Mouse (Mus musculus): ENCODE results near the gene Ankrd33b.

The Ankrd33b gene

GRCm38 (mm10) chr15:31367481-31368200 is at the start of gene Ankrd33b:
Gene Ankrd33b (minus strand): TSS chr15:31367726.
- peak; percentile 59 for DNase-seq (ENCODE audit: inconsistent ontology term)

DNA sequence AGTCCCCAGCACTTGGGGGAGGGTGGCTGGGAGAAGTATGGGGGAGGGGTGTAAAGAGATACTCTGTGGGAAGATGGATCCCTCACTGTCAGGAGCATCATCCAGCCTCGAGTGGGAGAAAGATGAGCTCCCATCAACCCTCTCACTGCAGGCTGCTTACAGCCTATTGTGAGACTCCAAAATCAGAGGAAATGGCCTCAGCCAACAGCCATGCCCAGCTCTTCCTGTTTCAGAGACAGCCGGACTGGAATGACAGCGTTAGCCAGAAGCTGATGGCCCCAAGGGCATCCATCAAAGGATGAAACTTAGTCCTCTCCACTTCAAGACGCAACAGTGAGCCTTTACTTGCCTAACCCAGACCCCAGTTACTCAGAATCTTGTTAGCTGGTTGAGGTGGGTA is 47.7 kb upstream of the Ankrd33b start:
- DNase-seq (ENCODE audit: inconsistent ontology term), result no peak

DNA sequence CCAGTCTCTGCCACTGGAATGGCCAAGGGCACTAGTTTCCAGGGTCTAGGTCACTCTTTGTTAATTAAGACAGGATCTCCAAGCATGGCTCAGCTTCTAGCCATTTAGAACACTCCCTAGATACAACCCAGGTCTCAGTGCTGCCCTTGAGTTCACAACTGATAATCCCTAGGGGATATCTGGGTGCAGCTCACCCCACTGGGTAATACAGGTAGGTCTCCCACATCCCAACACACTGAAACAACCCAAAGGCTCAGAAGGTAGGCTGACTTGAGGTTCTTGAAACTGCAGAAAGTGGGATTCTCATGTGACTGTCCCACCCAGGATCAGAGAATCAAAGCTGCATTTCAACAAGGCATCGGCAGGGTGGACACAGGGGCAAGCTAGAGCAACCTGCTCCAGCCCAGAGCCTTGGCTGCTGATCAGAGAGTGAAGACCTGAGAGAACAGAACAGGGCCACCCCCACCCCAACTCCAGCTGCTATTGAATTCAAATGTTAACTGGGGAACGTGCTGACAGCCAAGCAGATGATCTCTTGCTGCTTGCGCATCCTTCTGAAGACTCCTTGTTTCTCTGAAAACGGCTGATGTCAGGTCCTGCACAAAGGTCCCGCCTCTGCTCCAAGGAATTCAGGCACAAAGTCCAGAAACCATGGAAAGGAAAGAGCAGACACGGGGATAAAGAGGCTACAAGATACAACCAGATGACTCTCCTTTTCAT is 46.8 kb upstream of the Ankrd33b start:
- no peak for DNase-seq (ENCODE audit: inconsistent ontology term)

DNA sequence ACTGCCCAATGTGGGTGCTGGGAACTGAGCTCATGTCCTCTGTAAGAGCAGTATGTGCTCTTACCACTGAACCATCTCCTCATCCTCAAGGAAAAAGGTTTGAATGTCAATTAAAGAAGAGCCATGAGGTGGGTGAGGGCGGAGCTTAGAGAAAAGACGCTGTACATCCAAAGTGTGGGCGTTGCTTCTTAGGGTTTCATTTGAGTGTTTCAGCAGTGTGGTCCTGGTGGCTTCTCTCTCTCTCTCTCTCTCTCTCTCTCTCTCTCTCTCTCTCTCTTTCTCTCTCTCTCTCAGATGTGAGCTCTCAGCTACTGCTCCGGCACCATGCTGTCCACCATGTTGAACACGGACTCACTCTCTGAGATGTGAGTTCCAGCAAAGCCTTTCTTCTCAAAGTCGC is 46.1 kb upstream of the Ankrd33b start:
- DNase-seq (ENCODE audit: inconsistent ontology term), result no peak

DNA sequence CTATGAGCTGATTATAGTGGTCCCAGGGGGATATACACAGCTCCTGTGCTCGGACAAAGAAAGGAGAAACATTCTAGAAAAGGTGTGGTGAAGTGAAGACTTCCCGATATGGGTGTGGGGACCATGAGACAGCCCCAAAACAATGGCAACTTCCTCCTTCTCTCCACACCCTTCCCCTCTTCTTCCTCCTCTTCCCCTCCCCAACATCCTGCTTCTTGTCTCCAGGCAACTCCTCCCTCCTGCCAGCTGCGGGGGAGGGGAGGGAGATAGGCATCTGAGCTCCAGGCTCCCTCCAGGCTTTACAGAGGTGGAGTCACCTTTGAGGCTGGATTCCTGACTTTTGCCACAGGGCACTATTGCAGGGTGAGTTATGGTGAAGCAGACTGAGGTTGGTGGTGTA is 45.4 kb upstream of the Ankrd33b start:
- DNase-seq (ENCODE audit: inconsistent ontology term), result no peak

- no peak for DNase-seq (ENCODE audit: inconsistent ontology term)
Observed at GRCm38 (mm10) chr15:31412436-31412835, 44.9 kb upstream of the Ankrd33b start.

DNA sequence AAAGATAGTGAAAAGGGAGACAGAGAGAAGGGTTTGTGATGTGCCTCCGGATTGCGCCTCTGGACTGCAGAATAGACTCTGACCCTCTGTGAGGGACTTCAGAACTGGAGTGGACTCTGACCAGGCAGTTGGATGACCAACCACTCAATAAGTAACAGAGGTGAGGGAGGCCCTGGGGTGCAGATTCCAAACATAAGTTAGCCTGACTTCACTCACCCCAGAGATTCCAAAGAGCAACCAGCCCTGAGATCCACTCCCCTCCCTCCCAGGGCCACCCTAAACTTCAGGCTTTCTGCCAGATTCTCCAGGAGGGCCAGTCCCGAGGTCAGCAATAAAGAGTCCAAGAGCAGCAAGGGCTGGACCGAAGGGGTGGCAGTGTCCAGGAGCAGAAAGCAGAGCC is 40.0 kb upstream of the Ankrd33b start:
- no peak for DNase-seq (ENCODE audit: inconsistent ontology term)

GRCm38 (mm10) chr15:31406881-31407280 is 39.4 kb upstream of the Ankrd33b start:
- no peak for DNase-seq (ENCODE audit: inconsistent ontology term)

GRCm38 (mm10) chr15:31404346-31404745 is 36.8 kb upstream of the Ankrd33b start:
- DNase-seq (ENCODE audit: inconsistent ontology term), result no peak

GRCm38 (mm10) chr15:31402200-31402892 is 34.8 kb upstream of the Ankrd33b start:
- no peak for DNase-seq (ENCODE audit: inconsistent ontology term)

DNA sequence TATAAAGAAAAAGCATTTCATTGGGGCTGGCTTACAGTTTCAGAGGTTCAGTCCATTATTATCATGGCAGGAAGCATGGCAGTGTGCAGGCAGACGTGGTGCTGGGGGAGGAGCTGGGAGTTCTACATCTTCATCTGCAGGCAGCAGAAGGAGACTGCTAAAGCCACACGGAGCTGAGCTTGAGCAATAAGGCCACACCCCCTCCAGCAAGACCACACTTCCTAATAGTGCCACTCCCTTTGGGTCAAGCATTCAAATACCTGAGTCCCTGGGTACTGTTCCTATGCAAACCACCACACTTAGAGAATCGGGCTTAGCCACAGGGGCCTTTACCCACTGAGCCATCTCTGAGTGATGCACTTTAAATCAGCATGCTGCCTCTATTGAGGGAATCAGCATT is 33.4 kb upstream of the Ankrd33b start:
- no peak for DNase-seq (ENCODE audit: inconsistent ontology term)

DNA sequence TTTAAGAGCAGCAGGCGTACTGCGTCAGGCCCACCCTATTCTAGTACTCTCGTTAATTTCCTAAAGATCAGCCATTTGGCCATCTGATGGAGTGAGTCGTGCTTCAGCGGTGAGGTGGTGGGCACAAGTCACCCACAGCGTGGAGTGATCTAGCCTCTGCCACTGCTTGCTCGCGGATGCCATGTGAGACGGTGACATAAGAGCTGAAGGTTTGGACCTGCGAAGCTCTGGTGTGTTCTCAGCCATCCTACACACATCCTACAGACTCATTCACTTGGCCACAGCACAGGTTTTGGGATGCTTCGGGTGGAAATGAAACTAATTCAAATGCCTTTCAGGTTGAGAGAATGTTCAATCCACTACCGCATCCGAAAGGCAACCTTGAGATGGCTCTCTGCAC is 31.2 kb upstream of the Ankrd33b start:
- DNase-seq (ENCODE audit: inconsistent ontology term), result no peak

- DNase-seq (ENCODE audit: inconsistent ontology term), result no peak
Observed at GRCm38 (mm10) chr15:31397379-31397778, 29.9 kb upstream of the Ankrd33b start.

DNA sequence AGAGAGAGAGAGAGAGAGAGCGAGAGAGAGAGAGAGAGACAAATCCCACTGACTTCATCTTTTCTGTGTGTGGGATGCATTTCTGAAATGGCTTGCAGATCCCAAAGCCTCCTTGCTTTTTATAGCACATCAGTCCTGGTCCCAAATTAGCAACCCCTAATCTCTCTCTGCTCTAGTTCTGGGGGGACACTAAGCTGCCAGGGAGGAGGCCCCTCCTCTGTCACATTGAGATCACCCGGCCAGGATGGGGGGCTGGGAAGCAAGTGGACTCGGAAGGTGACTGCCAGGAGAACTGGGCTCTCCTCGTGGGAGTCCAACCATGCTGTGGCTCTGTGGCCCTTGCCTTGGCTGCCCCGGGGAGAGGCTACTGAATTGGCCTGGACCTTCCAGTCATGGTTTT is 29.2 kb upstream of the Ankrd33b start:
- DNase-seq (ENCODE audit: inconsistent ontology term), result no peak

- no peak for DNase-seq (ENCODE audit: inconsistent ontology term)
Observed at GRCm38 (mm10) chr15:31395986-31396385, 28.5 kb upstream of the Ankrd33b start.

DNA sequence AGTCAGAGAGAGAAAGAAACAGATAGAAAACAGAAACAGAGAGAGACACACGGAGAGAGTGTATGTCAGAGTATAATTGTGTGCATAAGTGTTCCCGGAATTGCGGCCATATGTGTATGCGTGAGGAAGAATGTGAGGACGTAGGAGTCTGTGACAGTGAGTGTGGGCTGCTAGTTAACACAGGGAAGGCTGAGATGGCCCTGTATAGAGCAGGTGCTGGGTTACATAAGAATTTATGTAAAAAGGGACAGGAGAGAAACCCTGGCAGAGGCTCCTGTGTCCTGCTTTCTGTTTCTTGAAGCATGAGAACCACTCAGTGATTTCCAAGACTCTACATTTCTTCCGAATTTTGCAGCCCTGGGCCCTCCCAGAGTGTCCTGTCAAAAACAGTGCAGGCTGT is 25.9 kb upstream of the Ankrd33b start:
- DNase-seq (ENCODE audit: inconsistent ontology term), result no peak

DNA sequence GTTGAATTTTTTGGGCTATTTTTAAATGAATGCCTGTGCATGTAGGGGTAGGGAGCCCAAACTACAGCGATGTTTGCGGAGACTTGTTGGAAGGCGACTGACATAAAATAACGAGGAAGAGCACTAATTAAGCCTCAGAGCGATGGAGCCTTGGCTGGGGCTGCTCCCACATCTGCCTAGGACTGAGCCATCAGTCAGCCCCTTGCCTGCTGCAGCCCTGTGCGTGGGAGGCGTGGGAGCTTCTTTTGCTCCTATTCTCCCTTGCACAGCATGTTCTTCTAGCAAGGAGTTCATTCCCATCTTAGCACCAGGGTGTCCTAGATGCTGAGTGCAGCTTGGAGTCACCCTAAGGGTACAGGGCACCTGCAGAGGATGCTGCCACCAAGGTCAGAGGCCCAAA is 25.2 kb upstream of the Ankrd33b start:
- DNase-seq (ENCODE audit: inconsistent ontology term), result no peak

- peak; percentile 9 for DNase-seq (ENCODE audit: inconsistent ontology term)
Observed at GRCm38 (mm10) chr15:31392135-31392534, 24.6 kb upstream of the Ankrd33b start.

GRCm38 (mm10) chr15:31381936-31382468 is 14.5 kb upstream of the Ankrd33b start:
- no peak for DNase-seq (ENCODE audit: inconsistent ontology term)

DNA sequence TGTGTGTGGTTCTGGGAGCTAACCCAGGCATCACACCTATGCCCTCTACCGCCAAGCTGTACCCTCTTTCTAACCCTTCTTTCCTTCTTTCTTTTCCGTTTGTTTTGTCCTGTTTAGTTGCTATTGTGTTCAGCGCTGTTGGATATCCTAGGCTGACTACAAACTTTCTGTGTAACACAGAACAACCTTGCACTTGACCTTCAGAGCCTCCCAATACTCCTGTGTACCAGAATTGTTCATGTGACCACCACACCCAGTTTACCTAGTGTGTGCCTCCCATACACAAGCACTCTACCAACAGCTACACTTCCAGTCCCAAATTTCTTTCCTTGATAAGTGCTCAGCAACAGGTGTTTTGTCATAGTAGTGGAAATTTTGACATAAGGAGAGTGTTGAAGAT is 11.9 kb upstream of the Ankrd33b start:
- DNase-seq (ENCODE audit: inconsistent ontology term), result no peak

DNA sequence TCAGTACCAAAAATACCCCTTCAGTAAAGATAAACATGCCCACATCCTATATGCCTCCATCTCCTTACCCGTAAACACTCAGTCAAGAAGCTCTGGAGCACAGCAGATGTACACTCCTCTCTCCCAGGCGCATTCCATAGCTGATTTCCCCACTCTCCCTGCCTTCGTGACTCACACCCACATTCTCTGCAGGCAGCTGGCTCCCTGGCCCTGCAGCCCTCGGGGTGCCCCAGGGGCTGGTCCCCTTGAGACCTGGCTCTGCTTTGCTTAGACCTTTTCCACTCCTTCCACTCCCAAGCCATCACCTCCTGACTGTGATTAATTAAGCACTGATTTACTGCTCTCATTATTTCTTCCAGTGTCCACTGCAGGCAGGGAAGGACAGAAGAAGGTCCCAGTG is 7.7 kb upstream of the Ankrd33b start:
- DNase-seq (ENCODE audit: inconsistent ontology term), result peak; percentile 38

DNA sequence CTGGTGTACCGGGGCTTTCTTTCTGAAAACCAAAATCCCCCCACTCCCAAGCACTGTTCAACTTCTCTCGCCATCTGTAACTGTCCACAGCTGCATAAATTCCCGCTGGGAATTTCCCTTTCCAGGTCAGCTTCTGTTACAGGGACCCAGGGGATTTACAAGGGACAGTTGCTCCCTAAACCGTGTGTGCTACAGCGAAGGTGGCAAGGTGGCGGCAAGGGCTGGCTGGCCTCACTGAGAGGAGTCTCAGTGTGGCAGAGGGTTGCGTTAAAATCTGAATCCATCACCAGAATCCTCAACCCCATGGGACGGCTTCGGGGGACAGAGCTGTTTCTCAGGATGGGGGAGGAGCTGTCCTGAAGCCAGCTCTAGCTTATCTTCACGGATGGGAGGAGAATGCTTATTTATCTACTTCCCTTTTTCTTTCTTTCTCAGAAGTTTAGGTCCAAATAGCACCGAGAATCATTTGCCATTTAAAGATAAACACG is 1.6 kb upstream of the Ankrd33b start:
- no peak for DNase-seq (ENCODE audit: inconsistent ontology term)

All from Muller cell, postnatal 12 days (primary cell).